Mouse (Mus musculus) forebrain, embryonic 12.5 days (tissue): ENCODE results near the gene Metrn. TPM values are rescaled to one million over a fixed set of nuclear protein-coding genes. Genes with fewer than 3 reads are reported as not detected.

Experiments used
- ATAC-seq: fragments of 200-750 bp; cut with Nextera tagmentation; 2 replicates; pipeline ENCODE4 v1.8.0; 2017; ENCODE audit warnings: moderate TSS enrichment; ENCODE audit not compliant: low FRiP score
- H3K27ac ChIP-seq: fragments of 300-500 bp; sonication (generic); 2 replicates; pipeline ENCODE4 v1.5.1; 2016; ENCODE audit warnings: mild to moderate bottlenecking
- H3K27me3 ChIP-seq: fragments of 300-500 bp; sonication (generic); 2 replicates; pipeline ENCODE4 v1.6.1; 2016; ENCODE audit warnings: mild to moderate bottlenecking
- H3K36me3 ChIP-seq: fragments of 300-500 bp; sonication (generic); replicated peaks from 2 replicates; pipeline ENCODE4 v1.6.1; 2016; ENCODE audit warnings: mild to moderate bottlenecking
- H3K4me1 ChIP-seq: fragments of 300-500 bp; sonication (generic); 2 replicates; pipeline ENCODE4 v1.6.1; 2016
- H3K4me2 ChIP-seq: fragments of 300-500 bp; sonication (generic); 2 replicates; pipeline ENCODE4 v1.6.1; 2016; ENCODE audit warnings: mild to moderate bottlenecking, moderate library complexity
- H3K4me3 ChIP-seq: fragments of 300-500 bp; sonication (generic); replicated peaks from 2 replicates; pipeline ENCODE4 v1.5.1; 2016; ENCODE audit warnings: mild to moderate bottlenecking
- H3K9ac ChIP-seq: fragments of 300-500 bp; sonication (generic); 2 replicates; pipeline ENCODE4 v1.6.1; 2016; ENCODE audit warnings: mild to moderate bottlenecking
- H3K9me3 ChIP-seq: fragments of 300-500 bp; sonication (generic); 2 replicates; pipeline ENCODE4 v1.6.1; 2016
- WGBS: fragments of 180-500 bp; shearing (Covaris S2); methylation state at CpG from one replicate; pipeline ENCODE4 v1.1.7; 2016; 5-methylcytosine and 5-hydroxymethylcytosine counted together
- polyA plus RNA-seq: library from polyadenylated mRNA; unstranded; fragments of >200 nt; fragmentation: Nextera tagmentation; extraction: Ambion mirVana; gene quantifications from 2 replicates; pipeline ENCODE4 v1.2.1, GENCODE M21; 2016

Metrn gene
- polyA plus RNA-seq = 61.2 and 79.6 TPM in 2 replicates

GRCm38 (mm10) chr17:25796951-25797369 lies at the start of gene Metrn:
Metrn (minus strand) TSS chr17:25797136.
- peak within 1 kb of the TSS; percentile 80 for H3K9ac ChIP-seq
- H3K36me3 ChIP-seq = no peaks in the 10 kb centered on the region
- peaks cover 53% of the 10 kb centered on the region for H3K4me1 ChIP-seq

GRCm38 (mm10) chr17:25844396-25844901 lies 47.5 kb upstream of the Metrn start, which contains the start of gene Rhot2:
Rhot2 (minus strand) TSS chr17:25844851.
- H3K27ac ChIP-seq = peak within 1 kb of the TSS; percentile 80
- peaks cover 68% of the 10 kb centered on the region for H3K36me3 ChIP-seq
- peak within 1 kb of the TSS; percentile 80 for H3K9ac ChIP-seq
- H3K4me3 ChIP-seq = peak within 1 kb of the TSS; percentile 93
- no peaks in the 10 kb centered on the region for H3K9me3 ChIP-seq
- ATAC-seq = peak; percentile 96
- H3K4me1 ChIP-seq = peaks cover 19% of the 10 kb centered on the region
- peak within 1 kb of the TSS; percentile 93 for H3K4me2 ChIP-seq
- under 1% methylated on average over 21 of the region's 21 CpGs for WGBS
- H3K27me3 ChIP-seq = no peaks in the 10 kb centered on the region

More at GRCm38 (mm10) chr17:25796951-25797369, at the start of gene Metrn:
- WGBS = under 1% methylated on average over 34 of the region's 35 CpGs
- H3K9me3 ChIP-seq = no peaks in the 10 kb centered on the region
- peak within 1 kb of the TSS; percentile 93 for H3K4me2 ChIP-seq
- 0 out of 2 replicates have a peak, but pooled peaks cover 3% of the 10 kb centered on the region for H3K27me3 ChIP-seq
- peak; percentile 82 for ATAC-seq
- peak within 1 kb of the TSS; percentile 82 for H3K4me3 ChIP-seq
- H3K27ac ChIP-seq = peak within 1 kb of the TSS; percentile 97

GRCm38 (mm10) chr17:25843636-25844395 lies 46.9 kb upstream of the Metrn start:
- WGBS = 4% methylated on average over 38 of the region's 38 CpGs
- H3K36me3 ChIP-seq = peaks cover 68% of the 10 kb centered on the region
- ATAC-seq = peak; percentile 40; the same call in 1 of the 2 replicates
- peak overlapping the region; percentile 80 for H3K9ac ChIP-seq
- no peaks in the 10 kb centered on the region for H3K9me3 ChIP-seq
- H3K4me2 ChIP-seq = peak overlapping the region; percentile 93
- peaks cover 19% of the 10 kb centered on the region for H3K4me1 ChIP-seq
- no peaks in the 10 kb centered on the region for H3K27me3 ChIP-seq
- H3K27ac ChIP-seq = peak overlapping the region; percentile 80
- peak overlapping the region; percentile 93 for H3K4me3 ChIP-seq

- H3K36me3 ChIP-seq = peaks cover 67% of the 10 kb centered on the region
Measured at GRCm38 (mm10) chr17:25843122-25843521, 46.2 kb upstream of the Metrn start.

GRCm38 (mm10) chr17:25842509-25842908 lies 45.6 kb upstream of the Metrn start:
- no peak overlapping the region for H3K4me2 ChIP-seq
- no peak for ATAC-seq
- H3K9me3 ChIP-seq = no peaks in the 10 kb centered on the region
- H3K27ac ChIP-seq = no peak overlapping the region
- H3K4me3 ChIP-seq = no peak overlapping the region
- H3K4me1 ChIP-seq = peaks cover 28% of the 10 kb centered on the region
- H3K9ac ChIP-seq = no peak overlapping the region
- peaks cover 66% of the 10 kb centered on the region for H3K36me3 ChIP-seq
- H3K27me3 ChIP-seq = no peaks in the 10 kb centered on the region
- WGBS = 90% methylated on average over 3 of the region's 3 CpGs

More at GRCm38 (mm10) chr17:25843122-25843521, 46.2 kb upstream of the Metrn start:
- Histone ChIP-seq H3K27ac (no peak overlapping the region), H3K4me2 (peak overlapping the region; percentile 93), H3K9ac (peak overlapping the region; percentile 80), H3K27me3 (no peaks in the 10 kb centered on the region), H3K4me3 (peak overlapping the region; percentile 93), H3K4me1 (peaks cover 22% of the 10 kb centered on the region), H3K9me3 (no peaks in the 10 kb centered on the region)
- ATAC-seq = no peak
- 94% methylated on average over 4 of the region's 4 CpGs for WGBS

- ATAC-seq = no peak
- H3K27me3 ChIP-seq = no peaks in the 10 kb centered on the region
- WGBS = 94% methylated on average over 22 of the region's 22 CpGs
- no peak within 1 kb of the TSS for H3K4me2 ChIP-seq
- H3K9me3 ChIP-seq = no peaks in the 10 kb centered on the region
- H3K36me3 ChIP-seq = peaks cover 59% of the 10 kb centered on the region
- peaks cover 40% of the 10 kb centered on the region for H3K4me1 ChIP-seq
- no peak within 1 kb of the TSS for H3K9ac ChIP-seq
- no peak within 1 kb of the TSS for H3K4me3 ChIP-seq
- no peak within 1 kb of the TSS for H3K27ac ChIP-seq
Measured at GRCm38 (mm10) chr17:25841117-25841880, 44.4 kb upstream of the Metrn start, which contains the start of gene Gm20683. Gm20683 (minus strand) TSS chr17:25841763.

GRCm38 (mm10) chr17:25840519-25840918 lies 43.6 kb upstream of the Metrn start:
- no peak overlapping the region for H3K27ac ChIP-seq
- no peak overlapping the region for H3K4me3 ChIP-seq
- H3K36me3 ChIP-seq = peaks cover 51% of the 10 kb centered on the region
- H3K9ac ChIP-seq = no peak overlapping the region
- H3K4me2 ChIP-seq = no peak overlapping the region
- no peaks in the 10 kb centered on the region for H3K9me3 ChIP-seq
- H3K4me1 ChIP-seq = peaks cover 48% of the 10 kb centered on the region
- H3K27me3 ChIP-seq = no peaks in the 10 kb centered on the region
- 95% methylated on average over 6 of the region's 6 CpGs for WGBS
- ATAC-seq = no peak

GRCm38 (mm10) chr17:25839455-25840235 lies 42.7 kb upstream of the Metrn start:
- WGBS = 89% methylated on average over 14 of the region's 14 CpGs
- peaks cover 52% of the 10 kb centered on the region for H3K4me1 ChIP-seq
- no peak for ATAC-seq
- no peak overlapping the region for H3K27ac ChIP-seq
- H3K9me3 ChIP-seq = no peaks in the 10 kb centered on the region
- H3K27me3 ChIP-seq = no peaks in the 10 kb centered on the region
- H3K36me3 ChIP-seq = peaks cover 57% of the 10 kb centered on the region
- H3K4me3 ChIP-seq = no peak overlapping the region
- no peak overlapping the region for H3K4me2 ChIP-seq
- H3K9ac ChIP-seq = no peak overlapping the region

GRCm38 (mm10) chr17:25838904-25839303 lies 42.0 kb upstream of the Metrn start:
- H3K9ac ChIP-seq = no peak overlapping the region
- WGBS = 83% methylated on average over 4 of the region's 4 CpGs
- peaks cover 58% of the 10 kb centered on the region for H3K36me3 ChIP-seq

GRCm38 (mm10) chr17:25837533-25837932 lies 40.6 kb upstream of the Metrn start:
- no peak for ATAC-seq
- peaks cover 51% of the 10 kb centered on the region for H3K4me1 ChIP-seq

More at GRCm38 (mm10) chr17:25838904-25839303, 42.0 kb upstream of the Metrn start:
- Histone ChIP-seq H3K4me3 (no peak overlapping the region), H3K27ac (no peak overlapping the region), H3K9me3 (no peaks in the 10 kb centered on the region), H3K4me2 (no peak overlapping the region), H3K4me1 (peaks cover 57% of the 10 kb centered on the region), H3K27me3 (no peaks in the 10 kb centered on the region)
- no peak for ATAC-seq

GRCm38 (mm10) chr17:25837076-25837410 lies 40.1 kb upstream of the Metrn start, which contains the start of gene Rhbdl1:
Rhbdl1 (minus strand) TSS chr17:25837295.
- peak; percentile 37; the same call in 1 of the 2 replicates for ATAC-seq
- H3K9me3 ChIP-seq = no peaks in the 10 kb centered on the region
- peaks cover 54% of the 10 kb centered on the region for H3K4me1 ChIP-seq
- H3K36me3 ChIP-seq = peaks cover 53% of the 10 kb centered on the region
- peak within 1 kb of the TSS; percentile 38 for H3K4me3 ChIP-seq
- H3K4me2 ChIP-seq = peak within 1 kb of the TSS; percentile 72
- peak within 1 kb of the TSS; percentile 73 for H3K27ac ChIP-seq
- WGBS = 1% methylated on average over 27 of the region's 29 CpGs
- peak within 1 kb of the TSS; percentile 64 for H3K9ac ChIP-seq
- no peaks in the 10 kb centered on the region for H3K27me3 ChIP-seq

More at GRCm38 (mm10) chr17:25837533-25837932, 40.6 kb upstream of the Metrn start:
- 40% methylated on average over 3 of the region's 3 CpGs for WGBS
- peaks cover 58% of the 10 kb centered on the region for H3K36me3 ChIP-seq
- no peaks in the 10 kb centered on the region for H3K9me3 ChIP-seq
- H3K9ac ChIP-seq = peak overlapping the region; percentile 64; the same call in 1 of the 2 replicates
- H3K27me3 ChIP-seq = no peaks in the 10 kb centered on the region
- H3K27ac ChIP-seq = peak overlapping the region; percentile 73
- H3K4me2 ChIP-seq = peak overlapping the region; percentile 72
- no peak overlapping the region for H3K4me3 ChIP-seq
